Mouse (Mus musculus): ENCODE measurements around the gene Clic4. TPM values are rescaled to one million over a fixed set of nuclear protein-coding genes. Genes with fewer than 3 reads are reported as not detected.
A peak's percentile ranks its signal among the peaks of the same experiment; 100 is the strongest.

The Clic4 gene
- 100 to 1,000 TPM; 109 to 115 TPM for total RNA-seq (2021)
- long read RNA-seq, experiment 1, full-length matches to known transcripts: 140 of 189 reads
- long read RNA-seq, experiment 1, partial matches to known transcripts: 43 of 189 reads
- long read RNA-seq, experiment 1, other reads (novel, unspliced or antisense): 6 of 189 reads
- long read RNA-seq, experiment 2, full-length matches to known transcripts: 136 of 203 reads
- long read RNA-seq, experiment 2, partial matches to known transcripts: 61 of 203 reads
- long read RNA-seq, experiment 2, other reads (novel, unspliced or antisense): 6 of 203 reads

DNA sequence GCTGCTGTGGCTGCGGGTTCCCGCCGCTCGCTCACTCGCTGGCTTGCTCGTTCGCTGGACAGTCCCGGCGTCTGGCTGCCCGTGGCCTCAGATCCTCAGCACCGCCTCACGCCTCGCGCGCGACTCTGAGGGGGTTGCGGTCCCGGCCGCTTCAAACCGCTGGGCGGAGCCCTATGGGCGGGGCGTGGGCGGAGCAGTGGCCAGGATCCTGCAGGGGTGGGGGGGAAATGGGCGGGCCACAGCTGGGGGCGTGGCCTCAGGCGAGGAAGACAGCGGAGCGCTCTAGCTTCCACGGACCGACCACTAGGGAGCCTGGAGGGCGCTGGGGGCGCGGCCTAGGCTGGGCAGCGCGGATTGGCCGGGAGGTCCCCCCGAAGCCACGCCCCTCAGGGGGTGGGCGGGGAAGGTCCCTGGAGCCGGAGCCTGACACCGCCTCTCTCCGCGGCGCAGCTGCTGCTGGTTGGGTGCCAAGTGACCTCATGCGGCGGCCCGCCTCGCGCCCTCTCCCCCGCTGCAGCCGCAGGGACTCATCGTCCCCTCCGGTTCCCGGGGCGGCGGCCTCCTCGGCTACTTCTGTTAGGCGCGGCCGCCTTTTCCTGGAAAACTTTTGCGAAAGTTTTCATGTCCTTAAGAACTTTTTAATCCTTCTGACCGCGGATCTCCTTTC, at the start of gene Clic4:
Gene Clic4, minus strand, starts transcription at position 175 of the 667 bp plus-strand sequence.
- peak; percentile 100 for DNase-seq (ENCODE audit: low spot score in 2 of 2)

DNA sequence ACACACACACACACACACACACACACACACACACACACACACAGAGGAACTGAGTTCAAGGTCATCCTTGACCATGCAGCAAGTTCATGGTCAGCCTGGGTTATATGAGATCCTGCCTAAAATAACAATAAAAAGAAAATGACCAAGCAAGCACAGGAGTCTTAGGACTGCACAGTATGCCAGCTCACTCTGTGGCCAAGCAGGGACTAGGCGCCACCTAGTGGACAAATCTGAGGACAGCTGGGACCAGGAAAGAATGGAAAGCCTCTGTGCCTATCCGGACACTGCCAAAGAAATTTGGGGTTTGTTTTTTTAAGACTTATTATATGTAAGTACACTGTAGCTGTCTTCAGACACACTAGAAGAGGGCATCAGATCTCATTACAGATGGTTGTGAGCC, 45.4 kb upstream of the Clic4 start:
- DNase-seq (ENCODE audit: low spot score in 2 of 2): peak; percentile 56 to 66

DNA sequence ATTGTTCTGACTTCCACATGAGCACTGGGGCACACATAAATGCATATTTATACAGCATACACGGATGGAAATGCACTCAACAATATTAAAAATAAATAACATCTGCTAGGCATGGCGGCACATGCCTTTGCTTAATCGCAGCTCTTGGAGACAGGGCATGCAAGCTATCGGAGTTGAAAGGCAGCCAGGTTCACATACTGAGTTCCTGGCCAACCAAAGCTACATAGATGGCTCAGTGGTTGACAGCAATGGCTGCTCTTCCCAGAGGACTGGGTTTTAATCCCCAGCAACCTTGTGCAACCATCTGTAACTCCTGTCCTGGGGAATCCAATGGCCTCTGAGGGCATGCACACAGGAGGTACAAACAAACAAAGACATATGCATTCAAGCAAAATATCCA, 44.9 kb upstream of the Clic4 start:
- DNase-seq (ENCODE audit: low spot score in 2 of 2): no peak

DNA sequence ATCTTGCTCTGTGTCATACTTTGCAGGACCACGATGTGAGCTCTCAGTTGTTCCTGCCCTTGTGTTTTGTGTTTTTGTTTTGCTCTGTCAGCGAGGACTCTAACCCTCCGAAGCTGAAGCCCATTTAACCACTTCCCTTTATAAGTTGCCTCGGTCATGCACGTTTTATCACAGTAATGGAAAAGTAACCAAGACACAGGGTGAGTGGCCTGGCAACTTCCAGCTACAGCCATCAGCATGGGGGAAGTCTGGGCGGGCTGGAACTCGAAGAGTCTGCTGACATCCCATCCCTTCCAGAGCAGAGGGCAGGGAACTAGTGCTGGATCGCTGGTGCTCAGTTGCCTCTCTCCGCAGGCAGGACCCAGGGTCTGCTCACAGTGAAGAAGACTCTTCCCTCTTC, 42.7 kb upstream of the Clic4 start:
- no peak for DNase-seq (ENCODE audit: low spot score in 2 of 2)

DNA sequence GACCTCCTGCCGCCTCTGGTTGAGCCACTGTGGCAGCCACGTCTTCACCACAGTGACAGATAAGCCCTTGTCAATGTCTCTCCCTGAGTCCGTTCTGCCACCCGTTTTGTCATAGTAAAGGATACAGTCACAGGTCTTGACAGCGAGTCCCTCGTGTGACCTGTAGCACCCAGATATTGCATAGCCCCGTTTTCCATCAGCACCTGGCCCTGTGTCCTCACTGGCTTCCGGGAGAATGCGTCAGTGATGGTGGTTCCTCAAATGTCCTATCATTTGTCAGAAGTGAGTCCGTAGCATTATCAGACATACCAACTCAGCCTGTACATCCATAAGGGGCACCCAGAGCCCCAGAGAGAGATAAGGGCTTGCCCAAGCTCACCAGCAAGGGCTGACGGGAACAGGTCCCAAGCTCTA, 41.8 kb upstream of the Clic4 start:
- no peak for DNase-seq (ENCODE audit: low spot score in 2 of 2)

DNA sequence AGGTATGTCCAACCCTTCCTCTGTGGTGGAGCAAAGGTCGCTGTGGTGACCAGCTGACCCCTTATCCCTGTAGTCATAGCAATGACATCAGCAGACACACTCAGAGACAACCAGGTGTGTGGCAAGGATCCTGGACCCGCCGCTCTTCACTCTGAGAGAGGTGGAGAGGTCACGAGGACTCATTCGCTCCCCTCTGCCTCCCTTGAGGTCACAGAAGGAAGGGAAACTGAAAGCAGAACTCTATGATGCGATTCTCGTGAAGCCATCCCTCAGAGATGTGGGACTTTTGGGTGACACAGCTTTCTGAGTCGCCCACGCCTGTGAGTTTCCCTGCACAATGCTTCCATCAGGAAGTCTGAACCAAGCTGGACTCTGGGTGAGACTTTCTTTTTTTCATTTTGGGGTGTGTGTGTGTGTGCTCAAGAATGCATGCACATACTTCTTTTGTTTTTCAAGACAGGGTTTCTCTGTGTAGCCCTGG, 41.2 kb upstream of the Clic4 start:
- DNase-seq (ENCODE audit: low spot score in 2 of 2): no peak

DNA sequence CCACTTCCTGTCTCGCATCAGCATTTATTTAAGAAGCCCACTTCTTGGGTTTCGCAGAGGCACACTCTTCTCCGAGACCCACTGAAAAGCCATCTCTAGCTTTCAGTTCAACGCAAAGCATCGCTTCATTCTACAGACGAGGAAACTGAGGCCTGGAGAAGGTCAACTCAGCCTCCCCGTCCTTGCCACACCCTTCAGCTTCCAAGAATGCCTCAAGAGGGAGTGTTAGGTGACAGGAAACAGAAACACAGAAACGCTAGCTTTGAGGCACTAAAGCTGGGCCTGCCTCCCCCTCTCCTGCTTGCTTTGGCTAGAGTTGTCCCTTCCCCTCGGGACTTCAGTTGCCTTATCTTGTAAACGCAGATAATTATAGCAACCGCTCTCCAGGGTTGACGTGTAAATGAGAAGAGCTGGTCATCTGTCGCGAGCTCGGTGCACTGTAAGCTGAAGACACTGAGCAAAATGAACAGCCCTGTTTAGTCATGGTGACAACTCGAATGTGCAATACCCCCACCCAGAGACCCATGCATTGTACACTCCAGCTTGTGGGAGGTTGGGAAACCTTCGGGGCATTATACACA, 40.6 kb upstream of the Clic4 start:
- DNase-seq (ENCODE audit: low spot score in 2 of 2): no peak

DNA sequence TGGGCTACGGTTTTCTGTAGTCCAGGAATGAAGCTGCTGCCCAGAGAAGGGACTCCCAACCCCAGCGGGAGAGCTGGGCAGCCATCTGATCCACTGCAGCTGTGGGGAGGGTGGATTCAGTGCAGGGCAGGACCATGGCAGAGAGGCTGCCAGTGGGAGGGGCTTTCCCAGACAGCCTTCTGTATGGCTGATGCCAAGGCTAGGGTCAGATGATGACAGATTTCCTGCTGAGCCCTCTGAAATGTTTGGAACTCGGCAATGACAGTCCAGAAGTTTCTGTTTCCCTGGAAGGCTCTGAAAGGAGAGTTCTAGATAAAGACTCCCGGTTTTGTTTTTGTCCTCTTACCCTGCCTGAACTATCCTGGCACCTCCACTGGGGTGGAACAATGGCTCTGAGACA, 40.1 kb upstream of the Clic4 start:
- DNase-seq (ENCODE audit: low spot score in 2 of 2): peak in 1 of 2 experiments; percentile 75

DNA sequence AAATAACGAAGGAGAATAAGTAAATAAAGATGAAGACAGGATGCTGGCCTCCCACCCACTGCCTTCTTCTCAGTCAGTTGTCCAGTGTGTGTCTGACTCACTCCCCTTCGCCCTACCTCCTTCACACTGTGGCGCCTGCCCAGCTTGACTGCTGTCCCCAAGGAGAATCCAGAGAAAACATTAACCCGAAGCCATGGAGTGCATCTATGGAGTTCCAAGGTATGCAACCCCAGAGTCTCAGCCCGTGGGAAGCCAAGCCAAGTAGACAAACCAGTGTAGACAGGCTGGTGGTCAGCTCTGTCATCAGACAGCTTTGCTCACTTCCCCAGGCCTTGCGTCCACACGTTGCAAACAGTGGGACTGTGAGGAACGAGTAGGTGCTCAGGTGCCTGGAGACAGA, 37.8 kb upstream of the Clic4 start:
- DNase-seq (ENCODE audit: low spot score in 2 of 2): no peak

DNA sequence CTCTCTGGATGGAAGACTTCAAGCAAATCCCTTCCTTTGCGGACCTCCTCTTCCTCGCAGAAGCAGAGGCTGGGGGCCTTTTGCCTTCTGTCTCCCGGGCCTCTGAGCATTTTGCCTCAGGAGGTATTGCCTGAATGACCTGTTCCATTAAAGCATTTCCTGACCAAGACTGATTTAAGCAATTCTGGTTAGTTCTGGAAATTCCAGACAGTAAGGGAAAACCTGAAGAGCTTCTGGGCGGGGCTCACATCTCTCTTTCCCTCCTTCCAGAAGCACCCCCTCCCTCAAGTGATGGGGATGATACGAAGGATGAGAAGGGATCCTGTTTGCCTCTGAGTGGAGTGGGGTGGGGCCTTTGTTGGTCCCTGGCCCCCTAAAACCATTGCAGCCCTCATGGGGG, 37.1 kb upstream of the Clic4 start:
- DNase-seq (ENCODE audit: low spot score in 2 of 2): no peak

DNA sequence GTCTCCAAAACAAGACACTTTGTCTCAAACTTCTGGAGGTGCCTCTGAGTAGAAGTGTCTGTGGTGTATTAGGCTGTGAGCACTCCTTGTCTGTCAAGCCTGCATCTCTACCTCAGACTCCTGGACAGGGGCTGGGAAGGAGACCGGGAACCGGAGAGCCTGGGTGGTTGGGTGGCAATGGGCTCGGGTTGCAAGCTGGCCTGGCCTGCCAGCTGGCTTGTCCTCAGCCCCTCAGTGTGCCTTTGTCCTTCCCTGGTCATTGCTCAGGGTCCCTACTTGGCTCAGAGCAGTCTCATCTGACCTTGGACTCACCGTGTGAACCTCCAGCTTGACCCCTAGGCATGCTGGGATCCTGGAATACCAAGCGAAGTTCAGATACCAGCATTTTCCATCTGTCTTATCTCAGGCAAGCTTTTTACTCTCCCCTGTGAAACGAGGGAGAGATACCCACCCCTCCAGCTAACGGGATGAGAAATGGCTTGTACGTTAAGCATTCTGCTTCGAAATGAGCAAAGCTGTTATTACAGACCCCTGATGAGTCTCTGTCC, 36.6 kb upstream of the Clic4 start:
- DNase-seq (ENCODE audit: low spot score in 2 of 2): no peak

DNA sequence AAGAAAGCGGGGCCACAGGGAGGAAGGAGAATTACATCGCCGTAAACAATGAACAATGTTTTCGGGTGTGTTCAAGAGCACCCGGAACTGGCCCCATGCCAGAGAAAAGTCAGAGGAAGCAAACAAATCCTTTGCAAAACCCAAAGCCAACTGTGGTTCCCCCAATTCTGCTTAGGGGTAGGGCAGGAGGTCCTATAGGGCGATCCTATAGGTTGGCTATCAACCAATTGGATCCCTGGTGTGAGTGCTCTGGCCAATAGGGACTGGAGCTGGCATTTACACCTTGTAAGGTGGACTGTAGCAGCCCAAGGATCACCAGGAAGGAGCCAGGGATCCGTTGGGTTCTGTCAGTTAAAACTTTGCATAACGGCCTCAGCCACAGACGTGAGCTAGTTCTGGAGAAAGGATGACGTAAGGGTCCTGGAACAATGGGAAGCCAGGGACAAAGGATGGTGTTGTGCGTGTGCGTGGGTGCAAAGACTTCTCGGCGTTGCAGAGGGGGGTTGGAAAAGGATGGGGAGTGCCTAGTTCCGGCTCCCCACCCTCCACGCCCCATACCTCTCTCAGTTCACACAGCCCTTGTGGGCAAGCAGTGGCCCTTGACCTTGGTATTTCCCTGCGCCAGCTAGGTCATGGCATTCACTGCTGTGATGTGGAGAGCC, 34.5 kb upstream of the Clic4 start:
- no peak for DNase-seq (ENCODE audit: low spot score in 2 of 2)

DNA sequence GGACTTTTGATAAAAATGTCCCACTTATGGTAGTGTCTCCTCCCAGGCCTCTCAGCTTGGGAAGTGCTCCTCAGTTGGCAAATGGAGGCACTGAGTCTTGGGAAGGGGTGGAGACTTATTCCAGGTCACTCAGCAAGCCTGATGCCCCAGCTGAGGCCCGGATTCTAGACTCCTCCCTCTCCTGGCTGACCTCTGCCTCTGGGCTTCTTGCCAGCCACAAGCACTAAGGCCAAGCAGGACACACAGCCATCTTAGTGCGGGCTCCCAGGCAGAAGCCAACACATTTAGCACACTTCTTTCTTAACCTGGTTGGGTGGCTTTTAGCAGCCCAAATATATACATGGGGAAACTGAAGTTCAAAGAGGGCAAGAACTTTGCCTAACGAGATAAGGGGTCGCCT, 33.9 kb upstream of the Clic4 start:
- DNase-seq (ENCODE audit: low spot score in 2 of 2): no peak

DNA sequence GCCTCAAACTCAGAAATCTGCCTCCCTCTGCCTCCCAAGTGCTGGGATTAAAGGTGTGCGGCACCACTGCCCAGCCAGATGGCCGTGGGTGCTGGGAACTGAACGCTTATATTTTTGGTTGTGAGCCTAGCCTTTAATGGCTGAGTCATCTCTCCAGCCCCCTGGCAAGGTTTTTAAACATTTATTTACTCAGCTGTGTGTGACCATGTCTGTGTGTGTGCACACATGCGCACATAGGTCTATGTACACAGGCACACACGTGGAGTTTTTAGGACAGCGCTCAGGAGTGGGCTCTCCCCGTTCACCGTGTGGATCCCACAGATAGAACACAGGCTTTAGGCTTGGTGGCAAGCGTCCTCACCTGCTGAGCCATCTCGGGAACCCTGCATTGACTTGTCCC, 29.6 kb upstream of the Clic4 start:
- DNase-seq (ENCODE audit: low spot score in 2 of 2): no peak

DNA sequence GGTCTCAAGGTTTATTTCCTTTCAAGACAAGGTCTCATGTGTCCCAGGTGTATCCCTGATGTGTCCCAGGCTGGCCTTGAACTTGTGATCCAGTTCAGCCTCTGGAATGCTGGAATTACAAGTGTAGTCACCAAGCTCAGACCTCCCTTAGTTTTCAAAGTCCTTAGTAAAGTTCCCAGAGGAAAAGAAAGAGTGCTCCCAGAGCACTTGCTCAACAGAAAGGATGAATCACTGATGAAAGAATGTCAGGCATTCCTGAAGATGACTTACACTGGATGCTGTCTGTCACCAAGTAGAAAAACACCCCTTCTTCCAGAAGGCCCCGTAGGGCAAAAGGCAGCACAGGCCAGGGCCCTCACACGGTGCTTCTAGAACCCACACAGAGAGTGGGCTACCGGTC, 28.6 kb upstream of the Clic4 start:
- DNase-seq (ENCODE audit: low spot score in 2 of 2): no peak

DNA sequence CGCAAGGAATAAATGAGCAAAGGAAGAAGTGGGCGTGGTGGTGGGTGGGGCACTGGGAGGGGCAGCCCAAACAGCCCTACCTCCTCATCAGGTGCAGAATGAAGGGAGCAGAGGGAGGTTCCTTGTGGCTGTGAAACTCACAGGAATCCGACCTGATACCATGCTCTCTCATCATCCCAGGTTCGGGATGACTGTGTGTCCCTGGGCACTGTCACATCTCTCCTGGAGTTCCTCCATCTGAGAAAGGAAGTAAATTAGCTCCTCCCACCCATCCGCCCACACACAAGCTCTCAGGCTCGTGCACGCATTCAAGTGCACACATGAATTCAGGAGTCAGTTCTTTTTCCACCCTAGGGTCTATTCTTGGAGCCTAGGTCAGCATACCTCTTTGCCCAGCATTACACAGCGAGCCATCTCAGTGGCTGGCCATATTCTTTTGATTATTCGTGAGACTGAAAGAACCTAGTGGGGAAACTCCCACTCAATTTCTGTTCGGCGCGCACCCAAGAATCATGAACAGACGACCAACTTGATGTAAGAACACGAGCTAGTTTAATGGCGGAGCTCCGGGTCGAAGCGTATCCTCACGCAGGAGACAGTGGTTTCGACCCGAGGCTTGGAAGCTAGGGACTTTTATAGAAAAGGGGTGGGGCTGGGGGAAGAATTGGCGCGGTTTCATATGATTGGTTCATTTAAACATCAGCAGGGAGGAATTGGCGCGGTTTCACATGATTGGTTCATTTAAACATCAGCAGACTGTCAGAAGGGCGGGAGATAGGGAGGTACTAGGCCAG, 27.8 kb upstream of the Clic4 start:
- DNase-seq (ENCODE audit: low spot score in 2 of 2): no peak

DNA sequence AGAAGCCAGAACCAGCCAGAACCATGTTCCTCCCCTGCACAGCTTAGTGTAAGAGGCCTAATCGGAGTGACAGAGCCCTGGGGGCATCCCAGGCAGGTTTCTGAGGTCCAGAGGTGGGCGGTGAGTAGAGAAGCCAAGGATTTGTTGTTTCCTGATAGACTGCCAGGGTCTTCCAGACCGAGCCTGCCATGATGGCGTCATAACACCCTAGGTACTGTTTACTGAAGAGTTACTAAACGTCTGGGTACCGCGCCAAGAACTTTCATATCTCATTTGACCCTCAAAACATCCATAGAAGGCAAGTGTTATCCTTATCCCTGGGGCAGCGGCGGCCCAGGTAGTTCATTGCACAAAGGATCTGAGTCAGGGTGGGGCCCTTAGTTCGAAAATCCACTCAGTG, 26.1 kb upstream of the Clic4 start:
- no peak for DNase-seq (ENCODE audit: low spot score in 2 of 2)

DNA sequence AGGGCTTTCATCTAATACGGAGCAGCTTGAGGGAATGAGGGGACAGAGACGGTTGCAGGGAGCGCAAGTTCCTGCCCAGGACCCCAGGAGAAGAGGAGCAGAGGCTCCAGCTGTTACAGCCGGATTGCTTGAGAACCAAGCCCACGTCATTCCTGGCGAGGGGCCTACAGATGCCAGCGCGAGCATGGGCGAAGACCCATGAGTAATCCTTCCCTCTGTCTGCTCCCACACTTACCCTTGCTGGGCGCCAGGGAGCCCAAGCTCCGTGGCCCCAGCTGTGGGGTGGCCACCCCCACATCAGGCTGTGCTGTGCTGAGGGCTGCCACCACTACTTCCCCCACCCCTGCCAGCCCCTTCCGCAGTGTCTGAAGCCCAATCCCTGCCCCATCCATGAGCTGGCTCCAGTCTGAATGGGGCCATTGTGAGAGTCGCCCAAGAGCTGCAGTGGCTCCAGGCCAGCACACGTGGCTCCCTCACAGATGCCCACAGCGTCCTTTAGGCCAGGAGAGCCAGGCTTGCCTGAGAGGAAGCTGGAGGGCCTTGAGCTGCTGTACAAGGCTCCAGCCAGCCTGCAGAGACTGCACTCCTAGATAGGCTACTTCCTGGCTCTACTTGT, 25.4 kb upstream of the Clic4 start:
- peak in 1 of 2 experiments; percentile 60 for DNase-seq (ENCODE audit: low spot score in 2 of 2)

DNA sequence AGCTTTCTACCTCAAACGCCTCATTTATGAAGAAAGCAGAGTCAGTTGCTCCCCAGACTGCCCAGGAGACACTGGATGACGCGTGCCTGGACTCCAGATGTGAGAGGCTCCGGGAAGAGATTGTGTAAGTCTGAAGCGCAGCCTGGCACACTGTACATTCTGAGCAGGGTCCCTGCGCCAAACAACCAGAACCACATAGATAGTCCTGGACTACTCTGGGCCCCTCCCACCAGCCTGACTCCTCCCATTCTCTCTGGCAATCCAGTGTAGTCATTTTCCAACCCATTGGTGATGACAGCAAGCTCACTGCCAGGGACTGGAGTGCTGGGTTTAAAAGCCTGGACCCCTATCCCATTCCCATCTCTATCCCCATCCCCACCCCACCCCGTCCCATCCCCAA, 24.5 kb upstream of the Clic4 start:
- DNase-seq (ENCODE audit: low spot score in 2 of 2): no peak

DNA sequence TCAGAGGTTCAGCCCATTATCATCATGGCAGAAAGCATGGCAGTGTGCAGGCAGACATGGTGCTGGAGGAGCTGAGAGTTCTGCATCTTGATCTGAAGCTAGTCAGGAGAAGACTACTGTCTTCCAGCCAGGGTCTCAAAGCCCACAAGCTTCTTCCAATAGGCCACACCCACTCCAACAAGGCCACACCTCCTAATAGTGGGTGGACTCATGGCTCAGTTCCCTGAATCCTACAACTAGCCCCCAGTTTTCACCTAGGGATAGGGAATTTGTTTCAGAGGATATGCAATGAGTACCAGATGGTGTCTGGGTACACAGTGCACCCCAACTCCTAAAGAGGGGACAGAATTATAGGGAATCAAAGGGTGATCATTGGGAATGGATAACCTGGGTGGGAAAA, 24.0 kb upstream of the Clic4 start:
- DNase-seq (ENCODE audit: low spot score in 2 of 2): no peak
